Comparison of ENCODE assay signal across 9 mouse cellular contexts in genomic region chr13:70654091-70654770, GRCm38 (mm10). TPM values are rescaled to one million over a fixed set of nuclear protein-coding genes. Genes with fewer than 3 reads are reported as not detected.
A peak's percentile ranks its signal among the peaks of the same experiment; 100 is the strongest.
DNase-seq lines count a peak whose midpoint lies in the region; ATAC-seq and TF ChIP-seq lines count a peak whose summit lies in the region.
"Had no signal": no experiment of that assay in that cellular context is flagged by ENCODE, and none has a peak within 500 bp of the region (broad histone marks: within the 10 kb centered on the region; RNA-seq: fewer than 3 reads in every experiment).

No protein-coding gene starts in this region.

- no peak for TF ChIP-seq CTCF in C2C12 (IDR thresholded peaks at IDR 0.05; ENCODE audit: control insufficient read depth, insufficient read depth, insufficient read length)
- no peak for TF ChIP-seq CTCF in liver, postnatal 0 days (IDR thresholded peaks at IDR 0.05; ENCODE audit: low read depth)

- 0 out of 2 replicates have a peak, but pooled peaks have one; percentile 19 for ATAC-seq in liver, postnatal 0 days
- ATAC-seq in erythroblast, adult 5-6 weeks (replicated peaks; ENCODE audit: low FRiP score, poor library complexity, severe bottlenecking) = no peak

- H3K79me3 ChIP-seq in C2C12 (ENCODE audit: low read depth) = no peaks in the 10 kb centered on the region

- TF ChIP-seq EP300 in liver, postnatal 0 days (IDR thresholded peaks at IDR 0.05; ENCODE audit: low read depth) = no peak

- 33% methylated on average over 5 of the region's 5 CpGs for WGBS in liver, postnatal 0 days (ENCODE audit: insufficient replicate concordance)

- H3K9ac ChIP-seq in liver, postnatal 0 days (replicated peaks) = no peak overlapping the region
- H3K9ac ChIP-seq: limb, embryonic 12.5 days had no signal

- no peak overlapping the region for H3K4me3 ChIP-seq in C2C12 (ENCODE audit: insufficient read depth, poor library complexity, severe bottlenecking)
- no peak overlapping the region for H3K4me3 ChIP-seq in brown adipose tissue, adult 24 weeks (ENCODE audit: insufficient read depth, low read depth, low read length)
- no peak overlapping the region for H3K4me3 ChIP-seq in liver, postnatal 0 days (ENCODE audit: low read depth, low read length)
- H3K4me3 ChIP-seq: limb, embryonic 12.5 days had no signal

- no peaks in the 10 kb centered on the region for H3K27me3 ChIP-seq in C2C12 (ENCODE audit: control insufficient read depth, insufficient read depth, insufficient read length)
- no peaks in the 10 kb centered on the region for H3K27me3 ChIP-seq in liver, postnatal 0 days (ENCODE audit: insufficient read depth, low read length)
- H3K27me3 ChIP-seq: limb, embryonic 12.5 days had no signal

- peak; percentile 51 for DNase-seq in heart, postnatal 25 days (ENCODE audit: low spot score)
- no peak for DNase-seq in liver, postnatal 0 days
- DNase-seq in left cerebral cortex, adult 18-20 months (ENCODE audit: low spot score in 2 of 2) = no peak
- no peak for DNase-seq in frontal cortex, postnatal 25 days (ENCODE audit: low spot score in 2 of 2)
- no peak for DNase-seq in B cell, adult 2 months

- peak overlapping the region; percentile 82 for H3K27ac ChIP-seq in brown adipose tissue, adult 24 weeks (replicated peaks; ENCODE audit: low read depth, low read length)
- H3K27ac ChIP-seq in liver, postnatal 0 days (ENCODE audit: low read depth) = no peak overlapping the region
- H3K27ac ChIP-seq: limb, embryonic 12.5 days had no signal

- intact Hi-C loops in heart, postnatal 25 days (cut with DNase I) = no loop called here

- no peak overlapping the region for H3K4me2 ChIP-seq in liver, postnatal 0 days (ENCODE audit: low read depth, low read length)
- H3K4me2 ChIP-seq: limb, embryonic 12.5 days had no signal

- no peak overlapping the region for H3ac ChIP-seq in C2C12 (ENCODE audit: control insufficient read depth, insufficient read length, low read depth)

- no peaks in the 10 kb centered on the region for H3K9me3 ChIP-seq in liver, postnatal 0 days (ENCODE audit: low read length)
- H3K9me3 ChIP-seq: limb, embryonic 12.5 days had no signal

- no peaks in the 10 kb centered on the region for H3K79me2 ChIP-seq in C2C12 (ENCODE audit: control insufficient read depth, insufficient read depth)

- H3K36me3 ChIP-seq in C2C12 (ENCODE audit: control insufficient read depth, insufficient read depth) = no peaks in the 10 kb centered on the region
- H3K36me3 ChIP-seq in liver, postnatal 0 days (replicated peaks; ENCODE audit: insufficient read depth, low read length) = no peaks in the 10 kb centered on the region
- H3K36me3 ChIP-seq: limb, embryonic 12.5 days had no signal

- H3K4me1 ChIP-seq in brown adipose tissue, adult 24 weeks (ENCODE audit: control insufficient read depth, insufficient read depth, insufficient read length, low read length) = peaks cover 22% of the 10 kb centered on the region; the same call in 1 of the 2 replicates
- H3K4me1 ChIP-seq in liver, postnatal 0 days (ENCODE audit: insufficient read depth) = peaks cover 3% of the 10 kb centered on the region; the same call in 1 of the 2 replicates

TF ChIP-seq in C2C12, 6 proteins besides CTCF, POLR2A, EP300 and RAD21:
- TF ChIP-seq USF1 (IDR thresholded peaks at IDR 0.05; ENCODE audit: low read depth) = no peak
- TF ChIP-seq MYOD1 (IDR thresholded peaks at IDR 0.05; ENCODE audit: control insufficient read depth, insufficient read length, low read depth) = peak; percentile 80
TF ChIP-seq in C2C12: peak in this region for 1.

RNA-seq across cellular contexts. Expression of gene Ice1, which starts 16.8 kb away (rescaled TPM):
- 11.2 TPM for polyA plus RNA-seq in C2C12 (2012; fragmentation: generic; extraction: Trizol)
- 5.4 and 5.6 TPM in 2 replicates for polyA plus RNA-seq in brown adipose tissue, adult 24 weeks (2012; ENCODE audit: insufficient read depth, insufficient read length, missing spikeins)
- 10 to 100 TPM; 27.0 to 27.7 TPM for total RNA-seq in heart, postnatal 25 days (2021)
- 3.4 and 3.7 TPM in 2 replicates for polyA plus RNA-seq in liver, postnatal 0 days (2015; fragmentation: Nextera tagmentation; extraction: Ambion mirVana)
- total RNA-seq in left cerebral cortex, adult 18-20 months (2021) = 10 to 100 TPM; 66.4 to 70.7 TPM
- 4.2 and 13.4 TPM in 2 replicates for total RNA-seq in erythroblast, adult 5-6 weeks (2015; ENCODE audit: low replicate concordance)
- total RNA-seq in erythroblast, adult 5-6 weeks (2017; ENCODE audit: low replicate concordance) = 4.6 and 6.0 TPM in 2 replicates
